Mouse (Mus musculus) forebrain, embryonic 14.5 days (tissue): ENCODE measurements around the gene Asic1. TPM values are rescaled to one million over a fixed set of nuclear protein-coding genes. Genes with fewer than 3 reads are reported as not detected.
A peak's percentile ranks its signal among the peaks of the same experiment; 100 is the strongest.
"Not testable (repeated sequence)": the region's sequence is repeated elsewhere in the genome, so short reads cannot be mapped to it uniquely, and the experiment has no call there.

ENCODE experiments used
- ATAC-seq: fragments of 200-750 bp; cut with Nextera tagmentation; 2 replicates; pipeline ENCODE4 v1.8.0; 2017; ENCODE audit warnings: mild to moderate bottlenecking, moderate library complexity
- DNase-seq: peaks from one replicate; pipeline ENCODE4 v3.0.0-alpha.2; 2015; ENCODE audit warnings: low spot score
- H3K27ac ChIP-seq: fragments of 300-500 bp; sonication (generic); 2 replicates; pipeline ENCODE4 v1.5.1; 2014; ENCODE audit warnings: low read depth, mild to moderate bottlenecking, control low read depth, low read length, moderate library complexity
- H3K27me3 ChIP-seq: fragments of 300-500 bp; sonication (generic); replicated peaks from 2 replicates; pipeline ENCODE4 v1.6.1; 2014; ENCODE audit warnings: low read length, control low read depth, mixed read lengths; ENCODE audit not compliant: control insufficient read depth, insufficient read depth
- H3K36me3 ChIP-seq: fragments of 300-500 bp; sonication (generic); 2 replicates; pipeline ENCODE4 v1.6.1; 2014; ENCODE audit warnings: low read length, control low read depth; ENCODE audit not compliant: control insufficient read depth, insufficient read depth
- H3K4me1 ChIP-seq: fragments of 300-500 bp; sonication (generic); 2 replicates; pipeline ENCODE4 v1.6.1; 2014; ENCODE audit warnings: antibody characterized with exemption, low read length, control low read depth; ENCODE audit not compliant: control insufficient read depth, insufficient read depth
- H3K4me2 ChIP-seq: fragments of 300-500 bp; sonication (generic); 2 replicates; pipeline ENCODE4 v1.6.1; 2014; ENCODE audit warnings: mild to moderate bottlenecking, control low read depth, low read length
- H3K4me3 ChIP-seq: fragments of 300-500 bp; sonication (generic); 2 replicates; pipeline ENCODE4 v1.5.1; 2014; ENCODE audit warnings: low read depth, low read length, control low read depth
- H3K9ac ChIP-seq: fragments of 300-500 bp; sonication (generic); 2 replicates; pipeline ENCODE4 v1.6.1; 2014; ENCODE audit warnings: mild to moderate bottlenecking, low read length, control low read depth, moderate library complexity
- H3K9me3 ChIP-seq: fragments of 300-500 bp; sonication (generic); replicated peaks from 2 replicates; pipeline ENCODE4 v1.6.1; 2016; ENCODE audit warnings: low read length, control low read depth, mixed read lengths; ENCODE audit not compliant: control insufficient read depth
- WGBS: fragments of 180-500 bp; shearing (Covaris S2); extraction: QIAGEN DNeasy Blood & Tissue Kit; methylation state at CpG from one replicate; pipeline ENCODE4 v1.1.7; 2014; 5-methylcytosine and 5-hydroxymethylcytosine counted together
- polyA plus RNA-seq: library from polyadenylated mRNA; unstranded; fragments of >200 nt; fragmentation: Nextera tagmentation; extraction: Ambion mirVana; gene quantifications from 2 replicates; pipeline ENCODE4 v1.2.1, GENCODE M21; 2014

The Asic1 gene
- polyA plus RNA-seq, 1 experiment from 2014 or later = 15.6 TPM

- 18% methylated on average over 4 of the region's 4 CpGs for WGBS
- Histone ChIP-seq H3K27ac (no peak overlapping the region), H3K36me3 (0 out of 2 replicates have a peak, but pooled peaks cover 5% of the 10 kb centered on the region), H3K9ac (no peak overlapping the region), H3K4me2 (no peak overlapping the region), H3K4me3 (no peak overlapping the region), H3K27me3 (no peaks in the 10 kb centered on the region), H3K9me3 (no peaks in the 10 kb centered on the region), H3K4me1 (peaks cover 3% of the 10 kb centered on the region; the same call in 1 of the 2 replicates)
- ATAC-seq = no peak
- no peak for DNase-seq
Observed at GRCm38 (mm10) chr15:99690924-99691323, 20.8 kb downstream of the Asic1 start.

- no peaks in the 10 kb centered on the region for H3K9me3 ChIP-seq
- ATAC-seq (no peak), DNase-seq (no peak)
- 59% methylated on average over 9 of the region's 9 CpGs for WGBS
- no peak overlapping the region for H3K9ac ChIP-seq
- no peaks in the 10 kb centered on the region for H3K27me3 ChIP-seq
- H3K36me3 ChIP-seq = peaks cover 13% of the 10 kb centered on the region; the same call in 1 of the 2 replicates
- no peak overlapping the region for H3K4me2 ChIP-seq
- H3K4me1 ChIP-seq = peaks cover 3% of the 10 kb centered on the region; the same call in 1 of the 2 replicates
- no peak overlapping the region for H3K4me3 ChIP-seq
- 0 out of 2 replicates have a peak overlapping the region, but pooled peaks have one; percentile 2 for H3K27ac ChIP-seq
Observed at GRCm38 (mm10) chr15:99691976-99692375, 21.8 kb downstream of the Asic1 start.

GRCm38 (mm10) chr15:99697309-99697708 lies 27.1 kb downstream of the Asic1 start:
- no peak overlapping the region for H3K4me3 ChIP-seq
- H3K4me1 ChIP-seq = 0 out of 2 replicates have a peak, but pooled peaks cover 2% of the 10 kb centered on the region
- H3K4me2 ChIP-seq = no peak overlapping the region
- H3K27ac ChIP-seq = no peak overlapping the region
- DNase-seq (no peak), ATAC-seq (no peak)
- no peaks in the 10 kb centered on the region for H3K27me3 ChIP-seq
- peaks cover 23% of the 10 kb centered on the region; the same call in 1 of the 2 replicates for H3K36me3 ChIP-seq
- H3K9me3 ChIP-seq = no peaks in the 10 kb centered on the region
- H3K9ac ChIP-seq = no peak overlapping the region
- 31% methylated on average over 2 of the region's 2 CpGs for WGBS

GRCm38 (mm10) chr15:99698533-99699085 lies 28.4 kb downstream of the Asic1 start:
- H3K4me3 ChIP-seq = no peak overlapping the region
- peaks cover 11% of the 10 kb centered on the region for H3K4me1 ChIP-seq
- DNase-seq (no peak), ATAC-seq (no peak)
- no peak overlapping the region for H3K9ac ChIP-seq
- H3K9me3 ChIP-seq = no peaks in the 10 kb centered on the region
- no peak overlapping the region for H3K27ac ChIP-seq
- H3K36me3 ChIP-seq = peaks cover 28% of the 10 kb centered on the region
- no peaks in the 10 kb centered on the region for H3K27me3 ChIP-seq
- 40% methylated on average over 20 of the region's 20 CpGs for WGBS
- H3K4me2 ChIP-seq = no peak overlapping the region

- peaks cover 19% of the 10 kb centered on the region for H3K4me1 ChIP-seq
- no peak for ATAC-seq
- H3K27ac ChIP-seq = no peak overlapping the region
- no peaks in the 10 kb centered on the region for H3K9me3 ChIP-seq
- no peak overlapping the region for H3K4me3 ChIP-seq
- DNase-seq = no peak
- no peaks in the 10 kb centered on the region for H3K27me3 ChIP-seq
- H3K36me3 ChIP-seq = peaks cover 39% of the 10 kb centered on the region
- no peak overlapping the region for H3K4me2 ChIP-seq
- no peak overlapping the region for H3K9ac ChIP-seq
- 86% methylated on average over 10 of the region's 10 CpGs for WGBS
Observed at GRCm38 (mm10) chr15:99699715-99700114, 29.5 kb downstream of the Asic1 start.

GRCm38 (mm10) chr15:99700219-99701106 lies 30.3 kb downstream of the Asic1 start:
- H3K36me3 ChIP-seq = peaks cover 41% of the 10 kb centered on the region

GRCm38 (mm10) chr15:99701640-99701998 lies 31.5 kb downstream of the Asic1 start:
- DNase-seq, H3K27me3 ChIP-seq, H3K9me3 ChIP-seq, ATAC-seq: not testable (repeated sequence)
- Histone ChIP-seq H3K4me3 (peak overlapping the region; percentile 47), H3K27ac (peak overlapping the region; percentile 89; the same call in 1 of the 2 replicates), H3K4me1 (peaks cover 19% of the 10 kb centered on the region), H3K9ac (peak overlapping the region; percentile 74), H3K36me3 (peaks cover 40% of the 10 kb centered on the region), H3K4me2 (peak overlapping the region; percentile 18)
- 48% methylated on average over 16 of the region's 16 CpGs for WGBS

More at GRCm38 (mm10) chr15:99700219-99701106, 30.3 kb downstream of the Asic1 start:
- no peak overlapping the region for H3K4me3 ChIP-seq
- no peaks in the 10 kb centered on the region for H3K27me3 ChIP-seq
- no peaks in the 10 kb centered on the region for H3K9me3 ChIP-seq
- DNase-seq (no peak), ATAC-seq (no peak)
- WGBS = 87% methylated on average over 18 of the region's 18 CpGs
- peaks cover 19% of the 10 kb centered on the region for H3K4me1 ChIP-seq
- no peak overlapping the region for H3K27ac ChIP-seq
- no peak overlapping the region for H3K9ac ChIP-seq
- no peak overlapping the region for H3K4me2 ChIP-seq

- H3K9ac ChIP-seq = peak within 1 kb of the TSS; percentile 74
Observed at GRCm38 (mm10) chr15:99701999-99702900, 32.1 kb downstream of the Asic1 start, which contains the start of gene Smarcd1. Smarcd1 (plus strand) TSS chr15:99702129.

More at GRCm38 (mm10) chr15:99701999-99702900, 32.1 kb downstream of the Asic1 start, which contains the start of gene Smarcd1:
- Histone ChIP-seq H3K9me3 (no peaks in the 10 kb centered on the region), H3K27ac (peak within 1 kb of the TSS; percentile 89), H3K4me3 (peak within 1 kb of the TSS; percentile 47), H3K27me3 (no peaks in the 10 kb centered on the region), H3K4me1 (peaks cover 19% of the 10 kb centered on the region), H3K4me2 (peak within 1 kb of the TSS; percentile 92), H3K36me3 (peaks cover 42% of the 10 kb centered on the region)
- peak; percentile 98 for DNase-seq
- under 1% methylated on average over 63 of the region's 71 CpGs for WGBS
- peak; percentile 98 for ATAC-seq
